Mouse (Mus musculus) thymus, postnatal 25 days (tissue): ENCODE measurements around the gene Dnm1.

Source experiments
- DNase-seq: peaks from one replicate; pipeline ENCODE4 v3.0.0; 2022

Gene Dnm1

GRCm38 (mm10) chr2:32332159-32332558 lies 21.0 kb downstream of the Dnm1 start:
- no peak for DNase-seq

GRCm38 (mm10) chr2:32329531-32329930 lies 23.6 kb downstream of the Dnm1 start:
- no peak for DNase-seq

GRCm38 (mm10) chr2:32328911-32329460 lies 24.2 kb downstream of the Dnm1 start:
- DNase-seq: no peak

- DNase-seq: no peak
These were observed 25.9 kb downstream of the Dnm1 start for GRCm38 (mm10) chr2:32327200-32327599.

GRCm38 (mm10) chr2:32325342-32325741 lies 27.8 kb downstream of the Dnm1 start:
- DNase-seq: no peak

GRCm38 (mm10) chr2:32324322-32324721 lies 28.8 kb downstream of the Dnm1 start:
- no peak for DNase-seq

GRCm38 (mm10) chr2:32322754-32323741 lies 30.1 kb downstream of the Dnm1 start:
- no peak for DNase-seq

GRCm38 (mm10) chr2:32321591-32322298 lies 31.4 kb downstream of the Dnm1 start:
- DNase-seq: no peak

GRCm38 (mm10) chr2:32320721-32321120 lies 32.4 kb downstream of the Dnm1 start:
- DNase-seq: no peak

- no peak for DNase-seq
These were observed 33.3 kb downstream of the Dnm1 start for GRCm38 (mm10) chr2:32319586-32320580.

GRCm38 (mm10) chr2:32318709-32319585 lies 34.2 kb downstream of the Dnm1 start:
- DNase-seq: no peak

GRCm38 (mm10) chr2:32317791-32318417 lies 35.2 kb downstream of the Dnm1 start:
- no peak for DNase-seq

- no peak for DNase-seq
These were observed 36.1 kb downstream of the Dnm1 start for GRCm38 (mm10) chr2:32316887-32317656.

- no peak for DNase-seq
These were observed 37.4 kb downstream of the Dnm1 start for GRCm38 (mm10) chr2:32315751-32316150.

- DNase-seq: no peak
These were observed 38.3 kb downstream of the Dnm1 start for GRCm38 (mm10) chr2:32314831-32315230.

- peak; percentile 79 for DNase-seq
These were observed 40.7 kb downstream of the Dnm1 start for GRCm38 (mm10) chr2:32312318-32312964.

- DNase-seq: no peak
These were observed 41.5 kb downstream of the Dnm1 start for GRCm38 (mm10) chr2:32311443-32312317.

GRCm38 (mm10) chr2:32310096-32310845 lies 42.9 kb downstream of the Dnm1 start:
- DNase-seq: no peak
